ENCODE assay signal across 16 mouse cellular contexts in genomic region chr8:70452196-70452966, GRCm38 (mm10). TPM values are rescaled to one million over a fixed set of nuclear protein-coding genes. Genes with fewer than 3 reads are reported as not detected.
DNase-seq lines count a peak whose midpoint lies in the region; ATAC-seq and TF ChIP-seq lines count a peak whose summit lies in the region.
"Had no signal": no experiment of that assay in that cellular context is flagged by ENCODE, and none has a peak within 500 bp of the region (broad histone marks: within the 10 kb centered on the region; RNA-seq: fewer than 3 reads in every experiment).

No protein-coding gene starts in this region.

- H3K4me3 ChIP-seq in heart, embryonic 11.5 days (ENCODE audit: low read depth, low read length): no peak overlapping the region
- H3K4me3 ChIP-seq in ES-Bruce4 (ENCODE audit: low read depth, low read length): peak overlapping the region; percentile 1; the same call in 1 of the 2 replicates
- H3K4me3 ChIP-seq in cortical plate, adult 2 months (ENCODE audit: insufficient read depth, low read length): no peak overlapping the region
- H3K4me3 ChIP-seq: embryonic facial prominence, embryonic 13.5 days; midbrain, embryonic 15.5 days had no signal

- ATAC-seq in heart, embryonic 11.5 days (replicated peaks; ENCODE audit: insufficient number of reproducible peaks, low FRiP score, low TSS enrichment): no peak
- ATAC-seq: midbrain, embryonic 15.5 days had no signal

- no peaks in the 10 kb centered on the region; the same call in 1 of the 2 replicates for H3K36me3 ChIP-seq in heart, embryonic 11.5 days (ENCODE audit: control insufficient read depth, insufficient read depth, low read length)
- H3K36me3 ChIP-seq in ES-Bruce4 (ENCODE audit: control insufficient read depth, insufficient read depth, low read length, poor library complexity, severe bottlenecking): no peaks in the 10 kb centered on the region

- H3K9me3 ChIP-seq in heart, embryonic 11.5 days (replicated peaks; ENCODE audit: control insufficient read depth, low read length): no peaks in the 10 kb centered on the region
- H3K9me3 ChIP-seq in ES-Bruce4 (replicated peaks; ENCODE audit: control insufficient read depth, insufficient read depth, low read length, poor library complexity, severe bottlenecking): no peaks in the 10 kb centered on the region
- H3K9me3 ChIP-seq: embryonic facial prominence, embryonic 13.5 days; midbrain, embryonic 15.5 days had no signal

- TF ChIP-seq POLR2A in ES-Bruce4 (IDR thresholded peaks at IDR 0.05; ENCODE audit: insufficient read depth, low read length): no peak
- 0 out of 2 replicates have a peak, but pooled peaks have one; percentile 7 for TF ChIP-seq POLR2A in cortical plate, adult 2 months (IDR thresholded peaks at IDR 0.05; ENCODE audit: extremely low read depth, insufficient read depth, low read length)

- TF ChIP-seq CTCF in ES-Bruce4 (IDR thresholded peaks at IDR 0.05; ENCODE audit: low read depth, low read length): peak; percentile 10
- no peak for TF ChIP-seq CTCF in cortical plate, adult 2 months (IDR thresholded peaks at IDR 0.05; ENCODE audit: extremely low read depth, insufficient read depth, low read length)

- TF ChIP-seq EP300 in ES-Bruce4 (IDR thresholded peaks at IDR 0.05; ENCODE audit: insufficient read depth, low read depth, low read length): no peak

- DNase-seq in heart, postnatal 4 days: no peak
- peak; percentile 52 to 56 for DNase-seq in left cerebral cortex, adult 18-20 months (ENCODE audit: low spot score in 2 of 2)
- no peak for DNase-seq in left cerebral cortex, adult 9 months (ENCODE audit: low spot score in 2 of 2)
- DNase-seq in thymus, postnatal 4 days: no peak
- DNase-seq: cerebellum, adult 9-11 months; kidney, postnatal 25 days; left cerebral cortex, postnatal 4 days; lung, adult 18-20 months; spleen, adult 18-20 months had no signal

- H3K9ac ChIP-seq in heart, embryonic 11.5 days (ENCODE audit: low read depth, low read length): peak overlapping the region; percentile 10; the same call in 1 of the 2 replicates
- no peak overlapping the region for H3K9ac ChIP-seq in ES-Bruce4 (ENCODE audit: low read depth, poor library complexity, severe bottlenecking)
- H3K9ac ChIP-seq: embryonic facial prominence, embryonic 13.5 days; midbrain, embryonic 15.5 days had no signal

- H3K4me1 ChIP-seq in heart, embryonic 11.5 days (ENCODE audit: control insufficient read depth, insufficient read depth, low read length): peaks cover 36% of the 10 kb centered on the region
- H3K4me1 ChIP-seq in ES-Bruce4 (ENCODE audit: control insufficient read depth, insufficient read depth, low read length): no peaks in the 10 kb centered on the region
- peaks cover 10% of the 10 kb centered on the region for H3K4me1 ChIP-seq in cortical plate, adult 2 months (ENCODE audit: control insufficient read depth, insufficient read depth, low read length)
- H3K4me1 ChIP-seq: midbrain, embryonic 15.5 days had no signal

- peaks cover 11% of the 10 kb centered on the region for H3K27me3 ChIP-seq in heart, embryonic 11.5 days (ENCODE audit: control insufficient read depth, insufficient read depth, low read length)
- no peaks in the 10 kb centered on the region for H3K27me3 ChIP-seq in ES-Bruce4 (ENCODE audit: control insufficient read depth, insufficient read depth, low read length, poor library complexity, severe bottlenecking)
- H3K27me3 ChIP-seq: embryonic facial prominence, embryonic 13.5 days; midbrain, embryonic 15.5 days had no signal

- 33% methylated on average over 52 of the region's 52 CpGs for WGBS in heart, embryonic 11.5 days (ENCODE audit: insufficient replicate concordance)

- H3K27ac ChIP-seq in heart, embryonic 11.5 days (ENCODE audit: low read depth, low read length): no peak overlapping the region
- no peak overlapping the region for H3K27ac ChIP-seq in ES-Bruce4 (ENCODE audit: insufficient read depth, low read length)
- no peak overlapping the region for H3K27ac ChIP-seq in cortical plate, adult 2 months (ENCODE audit: insufficient read depth, low read length)
- H3K27ac ChIP-seq: embryonic facial prominence, embryonic 13.5 days; midbrain, embryonic 15.5 days had no signal

- peak overlapping the region; percentile 11 for H3K4me2 ChIP-seq in heart, embryonic 11.5 days
- H3K4me2 ChIP-seq: embryonic facial prominence, embryonic 13.5 days; midbrain, embryonic 15.5 days had no signal

RNA-seq across cellular contexts. Expression of gene Crtc1, which starts 13.0 kb away (rescaled TPM):
- 11.6 and 13.5 TPM in 2 replicates for polyA plus RNA-seq in heart, embryonic 11.5 days (2014; fragmentation: Nextera tagmentation; extraction: Ambion mirVana)
- 10 to 100 TPM; 12.8 to 15.4 TPM for total RNA-seq in heart, postnatal 4 days (2021)
- total RNA-seq in left cerebral cortex, adult 18-20 months (2021): 100 to 1,000 TPM; 152 to 154 TPM
- polyA plus RNA-seq in ES-Bruce4 (2011; ENCODE audit: insufficient read depth, insufficient read length, low read depth, missing spikeins): 7.7 and 9.6 TPM in 2 replicates
- polyA plus RNA-seq in cortical plate, adult 2 months (2012; rRNA removed): 113 and 115 TPM in 2 replicates

RNA-seq across cellular contexts. Expression of gene Klhl26, which starts 24.4 kb away (rescaled TPM):
- 9.2 and 10.1 TPM in 2 replicates for polyA plus RNA-seq in heart, embryonic 11.5 days (2014; fragmentation: Nextera tagmentation; extraction: Ambion mirVana)
- 1 to 10 TPM; 8.2 to 9.2 TPM for total RNA-seq in heart, postnatal 4 days (2021)
- 10 to 100 TPM; 43.7 to 44.4 TPM for total RNA-seq in left cerebral cortex, adult 18-20 months (2021)
- 27.4 and 33.7 TPM in 2 replicates for polyA plus RNA-seq in ES-Bruce4 (2011; ENCODE audit: insufficient read depth, insufficient read length, low read depth, missing spikeins)
- 66.9 and 70.9 TPM in 2 replicates for polyA plus RNA-seq in cortical plate, adult 2 months (2012; rRNA removed)

RNA-seq across cellular contexts. Expression of gene Tmem59l, which starts 34.8 kb away (rescaled TPM):
- 0.44 and 0.86 TPM in 2 replicates for polyA plus RNA-seq in heart, embryonic 11.5 days (2014; fragmentation: Nextera tagmentation; extraction: Ambion mirVana)
- total RNA-seq in heart, postnatal 4 days (2021): not detected
- total RNA-seq in left cerebral cortex, adult 18-20 months (2021): 100 to 1,000 TPM; 295 to 296 TPM
- 3.3 and 4.2 TPM in 2 replicates for polyA plus RNA-seq in ES-Bruce4 (2011; ENCODE audit: insufficient read depth, insufficient read length, low read depth, missing spikeins)
- 368 and 400 TPM in 2 replicates for polyA plus RNA-seq in cortical plate, adult 2 months (2012; rRNA removed)
- total RNA-seq: gastrocnemius, adult 18-20 months; neutrophil, adult 5-6 weeks had no signal

RNA-seq across cellular contexts. Expression of gene Crlf1, which starts 40.6 kb away (rescaled TPM):
- polyA plus RNA-seq in heart, embryonic 11.5 days (2014; fragmentation: Nextera tagmentation; extraction: Ambion mirVana): 0.80 and 3.8 TPM in 2 replicates
- total RNA-seq in heart, postnatal 4 days (2021): under 1 TPM in 1 of 2 experiments, not detected in 1; 0.55 TPM
- total RNA-seq in left cerebral cortex, adult 18-20 months (2021): 1 to 10 TPM; 1.5 to 2.8 TPM
- 6.1 and 7.5 TPM in 2 replicates for polyA plus RNA-seq in ES-Bruce4 (2011; ENCODE audit: insufficient read depth, insufficient read length, low read depth, missing spikeins)
- 2.1 and 8.6 TPM in 2 replicates for polyA plus RNA-seq in cortical plate, adult 2 months (2012; rRNA removed)
- total RNA-seq: neutrophil, adult 5-6 weeks had no signal

RNA-seq across cellular contexts. Expression of gene Rex1bd, which starts 54.2 kb away (rescaled TPM):
- 109 and 124 TPM in 2 replicates for polyA plus RNA-seq in heart, embryonic 11.5 days (2014; fragmentation: Nextera tagmentation; extraction: Ambion mirVana)
- total RNA-seq in heart, postnatal 4 days (2021): 100 to 1,000 TPM in 1 of 2 experiments, 10 to 100 TPM in 1; 96.9 to 109 TPM
- 100 to 1,000 TPM; 118 to 122 TPM for total RNA-seq in left cerebral cortex, adult 18-20 months (2021)
- 40.0 and 43.7 TPM in 2 replicates for polyA plus RNA-seq in ES-Bruce4 (2011; ENCODE audit: insufficient read depth, insufficient read length, low read depth, missing spikeins)
- polyA plus RNA-seq in cortical plate, adult 2 months (2012; rRNA removed): 201 and 206 TPM in 2 replicates

Comparison
In these comparisons a context has a peak if more than half of its experiments do, and no peak if none do; other contexts are left out.
1. DNase-seq: peak in left cerebral cortex, adult 18-20 months (2 of 2); none in heart, postnatal 4 days (single experiment), left cerebral cortex, adult 9 months (0 of 2) and thymus, postnatal 4 days (single experiment).
2. RNA of gene Tmem59l, which starts 34.8 kb away (polyA plus RNA-seq): 368 to 400 TPM in cortical plate, adult 2 months; 3.3 to 4.2 TPM in ES-Bruce4 and 0.44 to 0.86 TPM in heart, embryonic 11.5 days; every median in the first group is over 10 times any median in the second.